Mouse (Mus musculus): ENCODE measurements around the gene Mindy4. TPM values are rescaled to one million over a fixed set of nuclear protein-coding genes. Genes with fewer than 3 reads are reported as not detected.

Gene Mindy4
- polyA plus RNA-seq, 1 experiment = not detected

DNA sequence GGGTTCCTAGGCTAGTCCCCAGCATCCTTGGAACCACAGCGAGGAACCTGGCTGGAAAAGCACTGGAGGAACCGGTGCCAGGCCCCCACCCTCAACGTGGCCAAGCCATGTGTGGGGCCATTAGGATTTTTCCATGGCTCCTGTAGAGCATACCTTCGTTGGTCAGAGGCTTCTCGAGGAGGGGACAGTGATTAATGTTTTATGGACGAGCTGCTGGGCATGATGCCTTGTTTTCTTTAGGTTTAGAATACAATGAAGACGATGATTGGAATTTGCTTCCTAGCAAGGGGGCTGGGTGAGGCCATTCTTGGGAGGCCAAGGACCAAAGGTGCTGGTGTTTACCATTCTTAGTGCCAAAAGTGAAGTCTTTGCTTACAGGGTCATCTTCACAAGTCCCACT, 148.5 kb downstream of the Mindy4 start:
- no peak for TF ChIP-seq GATA1 (IDR thresholded peaks at IDR 0.05; ENCODE audit: low read length)

DNA sequence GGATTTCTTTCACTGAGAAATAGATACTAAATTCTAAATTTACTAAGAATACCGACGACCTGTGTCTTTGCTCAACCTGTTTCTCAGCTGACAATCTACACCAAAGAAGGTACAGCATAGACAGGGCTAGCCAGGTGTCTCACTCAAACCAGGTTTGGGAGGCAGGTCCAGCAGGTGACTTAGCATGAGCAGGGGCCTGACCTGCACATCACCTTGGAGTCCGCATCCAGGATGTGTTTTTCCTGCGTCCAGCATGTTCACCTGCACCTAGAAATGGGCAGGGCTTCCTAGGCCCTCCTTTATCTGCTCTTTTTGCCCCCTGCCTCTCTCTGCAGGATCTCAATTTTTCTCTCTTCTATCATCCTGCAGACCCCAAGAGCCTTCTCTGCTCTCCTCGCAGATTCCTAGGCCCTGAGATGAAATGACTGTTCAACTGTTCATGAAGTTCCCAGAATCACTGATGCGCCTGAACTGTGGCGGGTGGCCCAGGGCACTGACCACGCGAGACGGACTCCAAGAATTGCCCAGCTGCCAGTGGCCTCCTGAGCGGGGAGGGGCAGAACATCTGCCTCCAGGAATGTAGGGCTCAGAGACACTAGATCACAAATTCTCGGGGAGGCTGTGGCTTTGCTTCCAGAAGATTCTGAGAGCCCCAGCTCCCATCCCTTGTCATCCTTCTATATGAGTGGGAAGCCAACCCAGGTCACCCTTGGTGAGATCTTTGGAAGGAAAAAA, 150.7 kb downstream of the Mindy4 start:
- no peak for TF ChIP-seq GATA1 (IDR thresholded peaks at IDR 0.05; ENCODE audit: low read length)

DNA sequence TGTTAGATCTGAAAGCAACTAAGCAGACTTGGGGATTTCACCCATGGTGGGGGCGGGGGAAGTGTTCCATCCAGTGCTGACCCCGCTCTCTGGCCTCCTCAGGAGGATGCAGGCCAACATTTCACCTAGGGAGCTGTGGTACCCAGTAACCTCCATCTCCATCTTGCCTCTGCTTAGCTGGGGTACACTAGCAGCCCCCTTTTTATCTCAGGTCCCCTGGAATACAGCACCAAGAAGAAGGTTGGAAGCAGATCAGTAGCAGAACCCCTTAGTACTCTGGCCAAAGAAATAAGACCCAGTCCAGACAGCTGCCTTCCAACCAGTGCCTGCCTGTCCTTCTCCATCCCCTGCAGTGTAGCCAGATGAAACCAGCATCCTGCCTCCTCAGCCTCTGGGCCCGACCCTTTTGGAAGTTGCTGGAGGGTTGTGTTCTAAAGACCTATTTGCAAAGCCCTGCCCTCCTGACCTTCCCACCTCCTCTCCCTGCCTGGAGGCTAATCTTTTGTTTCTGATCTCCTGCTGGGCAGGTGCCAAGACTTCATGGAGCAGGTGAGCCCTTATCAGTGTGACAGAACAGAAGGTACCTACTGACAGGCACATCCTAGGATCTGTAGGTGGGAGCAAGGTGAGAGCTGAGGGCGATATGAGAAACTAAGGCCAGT, 151.4 kb downstream of the Mindy4 start:
- no peak for TF ChIP-seq GATA1 (IDR thresholded peaks at IDR 0.05; ENCODE audit: low read length)

DNA sequence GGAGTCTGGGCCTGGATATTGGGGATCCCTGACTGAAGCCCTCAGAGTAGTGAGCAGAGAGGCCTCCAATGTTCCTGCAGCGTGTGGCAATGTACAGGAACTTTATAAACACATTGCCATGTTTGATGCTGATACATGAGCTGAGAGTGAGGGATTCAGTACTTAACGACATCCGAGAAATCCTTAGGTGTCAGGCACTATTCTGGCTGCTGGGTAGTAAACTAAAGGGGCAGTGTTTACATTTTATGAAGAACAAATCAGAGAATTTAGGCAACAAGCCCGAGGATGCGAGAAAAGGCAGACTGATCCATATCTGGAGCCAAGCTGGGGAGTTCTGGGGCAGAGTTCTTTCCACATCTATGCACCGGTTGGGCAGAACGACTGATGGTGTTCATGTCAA, 152.4 kb downstream of the Mindy4 start:
- TF ChIP-seq GATA1 (IDR thresholded peaks at IDR 0.05; ENCODE audit: low read length) = no peak

DNA sequence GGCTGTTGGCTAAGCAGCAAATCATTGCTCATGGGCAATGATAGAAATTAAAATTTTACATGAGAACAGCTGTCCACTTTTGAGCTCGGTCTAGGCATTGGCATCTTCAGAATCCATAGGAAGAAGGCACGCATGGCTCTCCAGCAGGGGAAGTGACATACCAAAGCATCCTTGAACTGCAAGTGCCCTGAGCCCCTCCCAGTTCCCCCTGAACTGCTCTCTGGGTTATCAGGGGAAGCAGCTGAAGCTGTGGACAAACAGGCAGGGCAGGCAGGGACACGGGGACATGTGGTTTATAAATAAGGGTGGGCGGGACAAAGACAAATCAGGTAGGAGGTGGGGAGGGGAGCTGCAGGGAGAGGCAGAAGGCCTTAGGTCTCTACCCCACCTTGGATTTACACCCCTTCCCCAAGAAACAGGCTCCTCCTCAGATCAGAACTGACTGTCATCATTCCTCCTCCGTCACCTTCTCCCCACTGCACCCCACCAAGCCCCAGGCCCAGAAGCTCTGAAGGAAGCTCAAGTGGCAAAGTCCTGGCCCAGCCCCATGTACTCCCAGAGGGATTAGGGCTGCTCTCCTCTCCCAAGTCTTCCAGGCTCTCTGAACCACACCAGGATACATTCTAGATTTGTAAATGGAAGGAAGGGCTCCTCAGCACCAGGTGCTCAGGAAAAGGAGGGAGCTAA, 153.0 kb downstream of the Mindy4 start:
- TF ChIP-seq GATA1 (IDR thresholded peaks at IDR 0.05; ENCODE audit: low read length) = no peak

- TF ChIP-seq GATA1 (IDR thresholded peaks at IDR 0.05; ENCODE audit: low read length) = no peak
Observed at GRCm38 (mm10) chr6:55356976-55357635, 153.9 kb downstream of the Mindy4 start.

DNA sequence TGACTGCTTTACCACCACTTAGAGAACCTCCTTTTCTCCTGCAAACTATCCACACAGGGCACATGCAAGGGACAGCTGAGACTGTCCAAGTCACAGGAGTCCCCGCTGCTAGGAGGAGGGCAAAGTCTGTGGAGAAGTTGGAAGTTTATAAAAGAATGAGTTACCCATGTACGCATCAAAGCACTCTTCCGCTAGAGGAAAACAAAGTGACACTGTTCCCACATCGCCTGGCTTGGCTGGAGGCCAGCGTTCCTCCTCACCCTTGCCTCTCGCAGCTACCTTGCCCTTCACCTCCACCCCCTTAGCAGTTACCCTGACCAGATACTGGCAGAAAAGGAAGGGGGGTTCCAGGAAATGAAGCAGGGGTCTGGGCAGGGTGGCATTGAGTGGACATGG, 154.5 kb downstream of the Mindy4 start:
- no peak for TF ChIP-seq GATA1 (IDR thresholded peaks at IDR 0.05; ENCODE audit: low read length)

DNA sequence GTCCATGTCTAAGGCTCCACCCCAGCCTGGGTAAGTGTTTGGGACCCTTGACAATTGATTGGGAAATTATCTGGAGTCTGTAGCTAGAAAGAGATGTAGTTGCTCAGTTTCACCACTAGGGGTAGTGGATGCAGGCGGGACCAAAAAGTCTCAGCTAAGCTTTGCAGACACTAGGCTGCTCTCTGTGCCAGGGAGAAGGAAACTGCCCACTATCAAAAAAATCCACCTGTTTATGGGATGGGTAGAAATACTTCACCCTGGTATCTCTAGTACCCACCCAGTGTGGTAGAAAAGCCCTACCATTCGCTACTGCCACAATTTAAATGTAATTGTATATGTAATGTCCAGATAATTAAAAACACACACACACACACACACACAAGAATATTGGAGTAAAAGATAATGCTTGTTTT, 155.6 kb downstream of the Mindy4 start:
- TF ChIP-seq GATA1 (IDR thresholded peaks at IDR 0.05; ENCODE audit: low read length) = no peak

DNA sequence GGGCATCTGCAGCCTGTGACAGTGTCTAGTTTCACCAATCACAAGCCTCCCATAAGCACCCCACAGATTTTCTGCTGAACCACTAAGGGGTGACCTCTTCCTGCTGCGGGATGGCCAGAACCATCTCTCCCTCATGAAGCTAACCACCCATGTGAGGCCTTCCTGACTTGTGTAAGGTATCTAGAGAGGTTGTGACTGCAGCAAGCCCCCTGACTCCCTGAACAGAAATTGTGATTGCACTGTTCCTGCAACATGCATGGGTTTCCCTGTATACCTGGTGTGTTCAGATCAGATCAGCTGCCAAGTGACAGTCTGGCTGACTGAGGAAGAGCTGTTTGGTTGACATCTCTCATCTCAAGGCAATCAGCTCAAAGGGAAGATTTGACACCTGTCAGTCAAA, 159.5 kb downstream of the Mindy4 start:
- TF ChIP-seq GATA1 (IDR thresholded peaks at IDR 0.05; ENCODE audit: low read length) = no peak

GRCm38 (mm10) chr6:55367126-55367525, 163.9 kb downstream of the Mindy4 start:
- no peak for TF ChIP-seq GATA1 (IDR thresholded peaks at IDR 0.05; ENCODE audit: low read length)

Other genes starting within 250 kb of the Mindy4 start
- not detected in 2 replicates for gene Nod1, start 230.8 kb upstream of the Mindy4 start, polyA plus RNA-seq (2012)
- gene Ggct, start 210.4 kb upstream of the Mindy4 start, polyA plus RNA-seq (2012) = 6.0 and 6.3 TPM in 2 replicates
- 119 and 138 TPM in 2 replicates for gene Gars, start 165.4 kb upstream of the Mindy4 start, polyA plus RNA-seq (2012)
- not detected in 2 replicates for gene Crhr2, start 70.4 kb upstream of the Mindy4 start, polyA plus RNA-seq (2012)
- gene Inmt, start 28.3 kb upstream of the Mindy4 start, polyA plus RNA-seq (2012) = not detected in 2 replicates
- not detected in 2 replicates for gene Aqp1, start 133.0 kb downstream of the Mindy4 start, polyA plus RNA-seq (2012)
- gene Ghrhr, start 172.9 kb downstream of the Mindy4 start, polyA plus RNA-seq (2012) = not detected in 2 replicates
- not detected in 2 replicates for gene Adcyap1r1, start 248.6 kb downstream of the Mindy4 start, polyA plus RNA-seq (2012)